In genomic region chr8:43179189-43179588, GRCm38 (mm10) we compare ENCODE assay signal across 15 mouse cellular contexts. TPM values are rescaled to one million over a fixed set of nuclear protein-coding genes. Genes with fewer than 3 reads are reported as not detected.
A peak's percentile ranks its signal among the peaks of the same experiment; 100 is the strongest.
DNase-seq lines count a peak whose midpoint lies in the region; ATAC-seq and TF ChIP-seq lines count a peak whose summit lies in the region.
"Had no signal": no experiment of that assay in that cellular context is flagged by ENCODE, and none has a peak within 500 bp of the region (broad histone marks: within the 10 kb centered on the region; RNA-seq: fewer than 3 reads in every experiment).

No protein-coding gene starts in this region.

- H3K36me3 ChIP-seq in midbrain, embryonic 14.5 days (ENCODE audit: control insufficient read depth, insufficient read depth, low read length) = no peaks in the 10 kb centered on the region
- H3K36me3 ChIP-seq in midbrain, embryonic 13.5 days = no peaks in the 10 kb centered on the region
- no peaks in the 10 kb centered on the region for H3K36me3 ChIP-seq in heart, postnatal 0 days (replicated peaks; ENCODE audit: control insufficient read depth, insufficient read depth, low read length)

- no peaks in the 10 kb centered on the region for H3K4me1 ChIP-seq in midbrain, embryonic 14.5 days (ENCODE audit: control insufficient read depth, insufficient read depth, low read length)
- no peaks in the 10 kb centered on the region for H3K4me1 ChIP-seq in midbrain, embryonic 13.5 days (replicated peaks)
- no peaks in the 10 kb centered on the region for H3K4me1 ChIP-seq in heart, postnatal 0 days (ENCODE audit: control insufficient read depth, insufficient read depth)
- H3K4me1 ChIP-seq: forebrain, embryonic 13.5 days had no signal

- ATAC-seq in midbrain, embryonic 14.5 days (ENCODE audit: low FRiP score, low TSS enrichment) = no peak
- no peak for ATAC-seq in midbrain, embryonic 13.5 days
- no peak; the same call in 1 of the 2 replicates for ATAC-seq in heart, postnatal 0 days (ENCODE audit: insufficient read depth, low read depth)
- ATAC-seq: forebrain, embryonic 13.5 days; midbrain, embryonic 16.5 days had no signal

- no peaks in the 10 kb centered on the region for H3K9me3 ChIP-seq in midbrain, embryonic 14.5 days (ENCODE audit: control insufficient read depth, low read length)
- H3K9me3 ChIP-seq in midbrain, embryonic 13.5 days = no peaks in the 10 kb centered on the region
- no peaks in the 10 kb centered on the region for H3K9me3 ChIP-seq in heart, postnatal 0 days (replicated peaks; ENCODE audit: control insufficient read depth, low read length)
- H3K9me3 ChIP-seq: forebrain, embryonic 13.5 days had no signal

- H3K4me2 ChIP-seq in midbrain, embryonic 14.5 days (ENCODE audit: low read length) = no peak overlapping the region
- no peak overlapping the region for H3K4me2 ChIP-seq in midbrain, embryonic 13.5 days (replicated peaks)
- no peak overlapping the region for H3K4me2 ChIP-seq in heart, postnatal 0 days (ENCODE audit: low read depth, low read length)
- H3K4me2 ChIP-seq: forebrain, embryonic 13.5 days had no signal

- WGBS in midbrain, embryonic 14.5 days = 29% methylated on average over 4 of the region's 4 CpGs
- 36% methylated on average over 4 of the region's 4 CpGs for WGBS in midbrain, embryonic 13.5 days
- WGBS in heart, postnatal 0 days = 9% methylated on average over 4 of the region's 4 CpGs

- no peak for TF ChIP-seq EP300 in heart, postnatal 0 days (IDR thresholded peaks at IDR 0.05; ENCODE audit: low read depth)

- TF ChIP-seq CTCF in heart, postnatal 0 days (IDR thresholded peaks at IDR 0.05; ENCODE audit: low read depth) = no peak

- no peak overlapping the region for H3K27ac ChIP-seq in midbrain, embryonic 14.5 days (replicated peaks; ENCODE audit: low read depth, low read length)
- no peak overlapping the region for H3K27ac ChIP-seq in midbrain, embryonic 13.5 days
- no peak overlapping the region for H3K27ac ChIP-seq in heart, postnatal 0 days (ENCODE audit: low read depth)
- H3K27ac ChIP-seq: forebrain, embryonic 13.5 days; liver, embryonic 14.5 days had no signal

- H3K4me3 ChIP-seq in midbrain, embryonic 14.5 days (replicated peaks; ENCODE audit: low read depth, low read length) = no peak overlapping the region
- no peak overlapping the region for H3K4me3 ChIP-seq in midbrain, embryonic 13.5 days (replicated peaks)
- no peak overlapping the region for H3K4me3 ChIP-seq in heart, postnatal 0 days (ENCODE audit: low read depth, low read length)
- H3K4me3 ChIP-seq: forebrain, embryonic 13.5 days had no signal

- H3K27me3 ChIP-seq in midbrain, embryonic 14.5 days (ENCODE audit: control insufficient read depth, insufficient read depth, low read length) = no peaks in the 10 kb centered on the region
- H3K27me3 ChIP-seq in midbrain, embryonic 13.5 days = no peaks in the 10 kb centered on the region
- H3K27me3 ChIP-seq in heart, postnatal 0 days (ENCODE audit: control insufficient read depth, insufficient read depth, low read length) = no peaks in the 10 kb centered on the region
- H3K27me3 ChIP-seq: forebrain, embryonic 13.5 days had no signal

- no peak overlapping the region for H3K9ac ChIP-seq in midbrain, embryonic 14.5 days (replicated peaks; ENCODE audit: low read length)
- H3K9ac ChIP-seq in midbrain, embryonic 13.5 days (replicated peaks) = no peak overlapping the region
- no peak overlapping the region for H3K9ac ChIP-seq in heart, postnatal 0 days (replicated peaks; ENCODE audit: low read depth, low read length)
- H3K9ac ChIP-seq: forebrain, embryonic 13.5 days; liver, embryonic 14.5 days had no signal

- peak; percentile 3 for DNase-seq in embryo, embryonic 9.5 days (ENCODE audit: extremely low spot score)
- DNase-seq in embryo, embryonic 11 days = no peak
- peak; percentile 18 for DNase-seq in midbrain, embryonic 14.5 days
- DNase-seq in heart, postnatal 0 days (ENCODE audit: low spot score) = peak; percentile 25
- peak; percentile 5 for DNase-seq in retina, postnatal 7 days (ENCODE audit: low read depth, low spot score)
- DNase-seq in testis, postnatal 14 days (ENCODE audit: low spot score) = no peak
- no peak for DNase-seq in adrenal gland, adult 8-10 months

RNA-seq across cellular contexts. Expression of gene Triml2, which starts 1.2 kb away (rescaled TPM):
- not detected in 2 replicates for polyA plus RNA-seq in midbrain, embryonic 14.5 days (2014; fragmentation: Nextera tagmentation; extraction: Ambion mirVana)
- polyA plus RNA-seq in midbrain, embryonic 13.5 days (2015; fragmentation: Nextera tagmentation; extraction: Ambion mirVana) = 0.07 TPM in 1 of 2 replicates, not detected in the other
- not detected in 2 replicates for total RNA-seq in heart, postnatal 0 days (2014; rRNA removed; ENCODE audit: low replicate concordance)
- not detected in 2 replicates for polyA plus RNA-seq in heart, postnatal 0 days (2015; fragmentation: Nextera tagmentation; extraction: Ambion mirVana)
- total RNA-seq in adrenal gland, adult 8-10 months (2022) = not detected
- total RNA-seq: adrenal gland, adult 18-20 months; left cerebral cortex, adult 18-20 months had no signal
- polyA plus RNA-seq: forebrain, embryonic 13.5 days; heart, embryonic 14.5 days; kidney, embryonic 14.5 days; liver, embryonic 14.5 days; midbrain, embryonic 16.5 days had no signal

RNA-seq across cellular contexts. Expression of gene Triml1, which starts 37.9 kb away (rescaled TPM):
- not detected in 2 replicates for polyA plus RNA-seq in midbrain, embryonic 14.5 days (2014; fragmentation: Nextera tagmentation; extraction: Ambion mirVana)
- not detected in 2 replicates for polyA plus RNA-seq in midbrain, embryonic 13.5 days (2015; fragmentation: Nextera tagmentation; extraction: Ambion mirVana)
- total RNA-seq in heart, postnatal 0 days (2014; rRNA removed; ENCODE audit: low replicate concordance) = not detected in 2 replicates
- polyA plus RNA-seq in heart, postnatal 0 days (2015; fragmentation: Nextera tagmentation; extraction: Ambion mirVana) = not detected in 2 replicates
- not detected for total RNA-seq in adrenal gland, adult 8-10 months (2022)
- total RNA-seq: adrenal gland, adult 18-20 months; left cerebral cortex, adult 18-20 months had no signal
- polyA plus RNA-seq: forebrain, embryonic 13.5 days; heart, embryonic 14.5 days; kidney, embryonic 14.5 days; liver, embryonic 14.5 days; midbrain, embryonic 16.5 days had no signal

Comparison
In these comparisons a context has a peak if more than half of its experiments do, and no peak if none do; other contexts are left out.
1. DNase-seq: peak in embryo, embryonic 9.5 days (single experiment), midbrain, embryonic 14.5 days (single experiment), heart, postnatal 0 days (single experiment) and retina, postnatal 7 days (single experiment); none in embryo, embryonic 11 days (single experiment), testis, postnatal 14 days (single experiment) and adrenal gland, adult 8-10 months (single experiment).